Mouse (Mus musculus) CH12.LX (cell line): ENCODE measurements at regions not wholly inside any gene's neighbourhood (a gene's known extent, or its start where the extent isn't known, plus 50 kb on each side); places are given as distances from the start of the nearest gene placed in this dataset.

ENCODE experiments used
- CTCF ChIP-seq, 2 experiments: IDR thresholded peaks in 1 of 2; conservative IDR thresholded peaks in 1 of 2; 2 replicates each; pipeline ENCODE4 v1.5.1; 2011 to 2012; ENCODE audit warnings: low read depth in 2 of 2, low read length in 2 of 2, improper control_type of control experiment in 1 of 2, inconsistent platforms in 1 of 2, mild to moderate bottlenecking in 1 of 2, moderate library complexity in 1 of 2
- E2F4 ChIP-seq: IDR thresholded peaks from 2 replicates; pipeline ENCODE4 v1.6.1; 2011; ENCODE audit warnings: low read depth, low read length, improper control_type of control experiment; ENCODE audit not compliant: insufficient replicate concordance
- EP300 ChIP-seq: IDR thresholded peaks from 2 replicates; pipeline ENCODE4 v1.6.1; 2011; ENCODE audit warnings: low read length, improper control_type of control experiment
- MEF2A ChIP-seq: IDR thresholded peaks from 2 replicates; pipeline ENCODE4 v1.6.1; 2014; ENCODE audit warnings: low read depth, mild to moderate bottlenecking, inconsistent platforms, low read length, improper control_type of control experiment, borderline replicate concordance
- MXI1 ChIP-seq: IDR thresholded peaks from 2 replicates; pipeline ENCODE4 v1.6.1; 2011; ENCODE audit warnings: mild to moderate bottlenecking, low read depth, low read length, improper control_type of control experiment
- POLR2A ChIP-seq: IDR thresholded peaks from 2 replicates; pipeline ENCODE4 v1.6.1; 2011; ENCODE audit warnings: low read depth, mild to moderate bottlenecking, improper control_type of control experiment, low read length
- POLR2AphosphoS2 ChIP-seq: IDR thresholded peaks from 2 replicates; pipeline ENCODE4 v1.6.1; 2011; ENCODE audit warnings: low read depth, low read length, improper control_type of control experiment
- ZC3H11A ChIP-seq: IDR thresholded peaks from 2 replicates; pipeline ENCODE4 v1.6.1; 2012; ENCODE audit warnings: low read depth, mild to moderate bottlenecking, inconsistent platforms, low read length, improper control_type of control experiment

- TF ChIP-seq EP300 (no peak), POLR2AphosphoS2 (no peak), MEF2A (no peak), CTCF (conservative IDR thresholded peaks at IDR 0.05 in 1 of 2, IDR thresholded peaks at IDR 0.05 in 1 of 2; ENCODE audit: low read depth in 2 of 2, low read length in 2 of 2) (no peak), POLR2A (no peak), ZC3H11A (no peak), MXI1 (no peak), E2F4 (no peak)
Measured at GRCm38 (mm10) chr2:11034178-11034577, 137.7 kb upstream of the Prkcq start.
